Comparison of ENCODE assay signal across 9 mouse cellular contexts in the genomic region with DNA sequence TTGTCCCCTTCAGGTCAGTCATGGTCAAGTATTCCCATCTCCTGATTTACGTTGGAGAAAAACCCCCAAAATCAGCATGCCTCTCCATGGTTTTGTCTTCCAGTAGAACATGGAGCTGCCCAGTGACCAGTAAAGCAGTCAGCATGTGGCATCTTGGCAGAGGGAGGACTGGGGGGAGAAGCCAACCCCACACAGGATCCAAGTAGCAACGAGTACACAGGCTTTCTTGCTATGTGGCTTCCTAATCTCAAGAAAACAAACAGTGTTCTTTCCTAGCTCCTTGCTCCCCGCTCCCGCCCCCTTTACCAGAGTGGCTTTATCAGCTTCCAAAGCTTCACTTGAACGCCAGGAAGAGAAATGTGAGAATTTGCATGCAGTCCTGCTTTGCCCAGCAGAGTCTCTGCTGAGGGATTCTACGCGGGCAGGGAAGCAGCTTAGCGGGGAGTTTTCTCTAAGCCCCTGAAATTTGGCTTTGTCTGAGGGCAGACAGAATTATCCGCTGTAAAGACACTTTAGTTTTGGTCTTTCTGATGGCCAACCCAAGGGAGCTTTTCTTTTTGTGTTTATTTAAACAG.
DNase-seq lines count a peak whose midpoint lies in the region; ATAC-seq and TF ChIP-seq lines count a peak whose summit lies in the region.
"Had no signal": no experiment of that assay in that cellular context is flagged by ENCODE, and none has a peak within 500 bp of the region (broad histone marks: within the 10 kb centered on the region; RNA-seq: fewer than 3 reads in every experiment).

No protein-coding gene starts in this region.

- H3K4me3 ChIP-seq in embryonic facial prominence, embryonic 10.5 days, result no peak overlapping the region
- no peak overlapping the region for H3K4me3 ChIP-seq in midbrain, embryonic 11.5 days (ENCODE audit: low read depth, low read length)
- H3K4me3 ChIP-seq in kidney, adult 2 months (ENCODE audit: insufficient read depth, low read depth, low read length), result no peak overlapping the region
- H3K4me3 ChIP-seq: lung, embryonic 15.5 days had no signal

- no peak; the same call in 1 of the 2 replicates for ATAC-seq in midbrain, embryonic 11.5 days (ENCODE audit: low FRiP score)
- ATAC-seq: activated CD4-positive, CD25-positive, alpha-beta regulatory T cell, adult 4 months had no signal

- 30% methylated on average over 9 of the region's 9 CpGs for WGBS in embryonic facial prominence, embryonic 10.5 days
- WGBS in midbrain, embryonic 11.5 days, result 10% methylated on average over 9 of the region's 9 CpGs
- 57% methylated on average over 9 of the region's 9 CpGs for WGBS in kidney, adult 2 months

- H3K4me2 ChIP-seq in midbrain, embryonic 11.5 days, result no peak overlapping the region
- H3K4me2 ChIP-seq: lung, embryonic 15.5 days had no signal

- DNase-seq in Muller cell, postnatal 12 days (ENCODE audit: inconsistent ontology term), result peak; percentile 0
- DNase-seq in brain, adult 2 months (ENCODE audit: low read depth, low spot score), result peak; percentile 12
- DNase-seq in embryonic facial prominence, embryonic 10.5 days (ENCODE audit: low spot score), result peak; percentile 8
- DNase-seq in midbrain, embryonic 11.5 days (ENCODE audit: low spot score, missing footprints), result peak; percentile 82
- no peak for DNase-seq in T-cell, adult 2 months (ENCODE audit: low spot score)
- DNase-seq in testis, postnatal 10 days (ENCODE audit: low spot score), result no peak
- no peak for DNase-seq in kidney, adult 2 months

- no peak for TF ChIP-seq POLR2A in kidney, adult 2 months (IDR thresholded peaks at IDR 0.05; ENCODE audit: low read depth, low read length)

- H3K9me3 ChIP-seq in embryonic facial prominence, embryonic 10.5 days, result no peaks in the 10 kb centered on the region
- no peaks in the 10 kb centered on the region for H3K9me3 ChIP-seq in midbrain, embryonic 11.5 days (ENCODE audit: control insufficient read depth, low read length)
- H3K9me3 ChIP-seq: lung, embryonic 15.5 days had no signal

- no peaks in the 10 kb centered on the region for H3K4me1 ChIP-seq in embryonic facial prominence, embryonic 10.5 days
- H3K4me1 ChIP-seq in midbrain, embryonic 11.5 days (ENCODE audit: control insufficient read depth, insufficient read depth, low read length), result no peaks in the 10 kb centered on the region
- H3K4me1 ChIP-seq in kidney, adult 2 months (ENCODE audit: control insufficient read depth, insufficient read depth, low read length), result no peaks in the 10 kb centered on the region

- H3K9ac ChIP-seq in midbrain, embryonic 11.5 days (ENCODE audit: low read length), result no peak overlapping the region
- H3K9ac ChIP-seq: lung, embryonic 15.5 days had no signal

- no peak overlapping the region for H3K27ac ChIP-seq in embryonic facial prominence, embryonic 10.5 days (replicated peaks)
- no peak overlapping the region for H3K27ac ChIP-seq in midbrain, embryonic 11.5 days (ENCODE audit: low read depth, low read length)
- H3K27ac ChIP-seq in kidney, adult 2 months (ENCODE audit: insufficient read depth, low read depth, low read length), result no peak overlapping the region
- H3K27ac ChIP-seq: lung, embryonic 15.5 days had no signal

- no peak for TF ChIP-seq CTCF in kidney, adult 2 months (conservative IDR thresholded peaks at IDR 0.05; ENCODE audit: insufficient read depth, insufficient read length, low read depth, low read length)

- H3K27me3 ChIP-seq in embryonic facial prominence, embryonic 10.5 days (replicated peaks; ENCODE audit: low read depth, poor library complexity, severe bottlenecking), result no peaks in the 10 kb centered on the region
- H3K27me3 ChIP-seq in midbrain, embryonic 11.5 days (ENCODE audit: control insufficient read depth, insufficient read depth, low read length), result no peaks in the 10 kb centered on the region
- no peaks in the 10 kb centered on the region for H3K27me3 ChIP-seq in kidney, adult 2 months (replicated peaks; ENCODE audit: control insufficient read depth, insufficient read depth, low read length)
- H3K27me3 ChIP-seq: lung, embryonic 15.5 days had no signal

- H3K36me3 ChIP-seq in embryonic facial prominence, embryonic 10.5 days (replicated peaks), result no peaks in the 10 kb centered on the region
- no peaks in the 10 kb centered on the region for H3K36me3 ChIP-seq in midbrain, embryonic 11.5 days (ENCODE audit: control insufficient read depth, insufficient read depth, low read length)
- no peaks in the 10 kb centered on the region for H3K36me3 ChIP-seq in kidney, adult 2 months (ENCODE audit: control insufficient read depth, insufficient read depth, low read length)
- H3K36me3 ChIP-seq: lung, embryonic 15.5 days had no signal

Comparison
In these comparisons a context has a peak if more than half of its experiments do, and no peak if none do; other contexts are left out.
1. DNase-seq: peak in Muller cell, postnatal 12 days (single experiment), brain, adult 2 months (single experiment), embryonic facial prominence, embryonic 10.5 days (single experiment) and midbrain, embryonic 11.5 days (single experiment); none in T-cell, adult 2 months (single experiment), testis, postnatal 10 days (single experiment) and kidney, adult 2 months (single experiment).